Mouse (Mus musculus) kidney, adult 2 months (tissue): ENCODE results near the gene Mb21d2. TPM values are rescaled to one million over a fixed set of nuclear protein-coding genes. Genes with fewer than 3 reads are reported as not detected.

ENCODE experiments used
- DNase-seq: peaks from one replicate; pipeline ENCODE4 v3.0.0; 2021
- H3K27ac ChIP-seq: fragments of 200-500 bp; 2 replicates; pipeline ENCODE4 v1.5.1; 2012; ENCODE audit warnings: low read depth, low read length, control low read depth, inconsistent platforms; ENCODE audit not compliant: insufficient read depth
- H3K27me3 ChIP-seq: fragments of 200-500 bp; replicated peaks from 2 replicates; pipeline ENCODE4 v1.6.1; 2012; ENCODE audit warnings: mild to moderate bottlenecking, moderate library complexity, low read length, inconsistent platforms; ENCODE audit not compliant: control insufficient read depth, insufficient read depth
- H3K36me3 ChIP-seq: fragments of 200-500 bp; 2 replicates; pipeline ENCODE4 v1.6.1; 2012; ENCODE audit warnings: mild to moderate bottlenecking, moderate library complexity, low read length, inconsistent platforms; ENCODE audit not compliant: control insufficient read depth, insufficient read depth
- H3K4me1 ChIP-seq: fragments of 200-500 bp; 2 replicates; pipeline ENCODE4 v1.6.1; 2011; ENCODE audit warnings: low read length; ENCODE audit not compliant: control insufficient read depth, insufficient read depth
- H3K4me3 ChIP-seq: fragments of 200-500 bp; 2 replicates; pipeline ENCODE4 v1.5.1; 2011; ENCODE audit warnings: mild to moderate bottlenecking, low read depth, low read length, control low read depth; ENCODE audit not compliant: insufficient read depth
- CTCF ChIP-seq: fragments of 200-500 bp; conservative IDR thresholded peaks from 2 replicates; pipeline ENCODE4 v1.5.1; 2011; ENCODE audit warnings: low read depth, mild to moderate bottlenecking, control low read depth, low read length, moderate library complexity, mixed read lengths; ENCODE audit not compliant: insufficient read depth, insufficient read length
- POLR2A ChIP-seq: fragments of 200-500 bp; IDR thresholded peaks from one replicate; pipeline ENCODE4 v1.6.1; 2011; ENCODE audit warnings: low read depth, low read length, control low read depth
- WGBS: fragments of 180-500 bp; shearing (Covaris S2); methylation state at CpG from one replicate; pipeline ENCODE4 v1.1.7; 2018; 5-methylcytosine and 5-hydroxymethylcytosine counted together
- polyA plus RNA-seq: library from polyadenylated mRNA; depleted of rRNA; stranded (reverse); fragments of >200 nt; gene quantifications from 2 replicates; pipeline ENCODE4 v1.2.3, GENCODE M21; 2012

Mb21d2 gene
- polyA plus RNA-seq, 1 experiment = 14.7 TPM

- 63% methylated on average over 7 of the region's 7 CpGs for WGBS
These were observed 14.1 kb downstream of the Mb21d2 start for GRCm38 (mm10) chr16:28915362-28915761.

GRCm38 (mm10) chr16:28914709-28915108, 14.8 kb downstream of the Mb21d2 start:
- WGBS = 80% methylated on average over 1 of the region's 1 CpGs
- no peaks in the 10 kb centered on the region for H3K4me1 ChIP-seq
- H3K27ac ChIP-seq = no peak overlapping the region
- no peak overlapping the region for H3K4me3 ChIP-seq
- no peak for TF ChIP-seq CTCF
- TF ChIP-seq POLR2A = no peak
- H3K27me3 ChIP-seq = no peaks in the 10 kb centered on the region
- no peak for DNase-seq
- H3K36me3 ChIP-seq = no peaks in the 10 kb centered on the region

More at GRCm38 (mm10) chr16:28915362-28915761, 14.1 kb downstream of the Mb21d2 start:
- TF ChIP-seq POLR2A (no peak), CTCF (no peak)
- no peaks in the 10 kb centered on the region for H3K4me1 ChIP-seq
- H3K36me3 ChIP-seq = no peaks in the 10 kb centered on the region
- no peak for DNase-seq
- H3K4me3 ChIP-seq = no peak overlapping the region
- H3K27me3 ChIP-seq = no peaks in the 10 kb centered on the region
- no peak overlapping the region for H3K27ac ChIP-seq

GRCm38 (mm10) chr16:28911414-28912050, 17.9 kb downstream of the Mb21d2 start:
- peak; percentile 30 for DNase-seq
- H3K27ac ChIP-seq = no peak overlapping the region
- peaks cover 1% of the 10 kb centered on the region for H3K4me1 ChIP-seq
- no peaks in the 10 kb centered on the region for H3K27me3 ChIP-seq
- TF ChIP-seq CTCF = no peak
- no peak for TF ChIP-seq POLR2A
- WGBS = 62% methylated on average over 15 of the region's 15 CpGs
- no peaks in the 10 kb centered on the region for H3K36me3 ChIP-seq
- H3K4me3 ChIP-seq = no peak overlapping the region

GRCm38 (mm10) chr16:28906370-28907275, 22.9 kb downstream of the Mb21d2 start:
- 49% methylated on average over 7 of the region's 7 CpGs for WGBS

GRCm38 (mm10) chr16:28905567-28906289, 23.7 kb downstream of the Mb21d2 start:
- WGBS = 52% methylated on average over 11 of the region's 11 CpGs

More at GRCm38 (mm10) chr16:28906370-28907275, 22.9 kb downstream of the Mb21d2 start:
- no peak overlapping the region for H3K4me3 ChIP-seq
- H3K36me3 ChIP-seq = no peaks in the 10 kb centered on the region
- peak overlapping the region; percentile 46; the same call in 1 of the 2 replicates for H3K27ac ChIP-seq
- DNase-seq = peak; percentile 30
- H3K27me3 ChIP-seq = no peaks in the 10 kb centered on the region
- peaks cover 13% of the 10 kb centered on the region for H3K4me1 ChIP-seq
- no peak for TF ChIP-seq CTCF
- no peak for TF ChIP-seq POLR2A

GRCm38 (mm10) chr16:28902620-28903565, 26.6 kb downstream of the Mb21d2 start:
- DNase-seq = no peak
- Histone ChIP-seq H3K27ac (no peak overlapping the region), H3K36me3 (no peaks in the 10 kb centered on the region), H3K4me3 (no peak overlapping the region), H3K4me1 (peaks cover 25% of the 10 kb centered on the region), H3K27me3 (no peaks in the 10 kb centered on the region)
- WGBS = 82% methylated on average over 14 of the region's 14 CpGs
- TF ChIP-seq POLR2A (no peak), CTCF (no peak)

More at GRCm38 (mm10) chr16:28905567-28906289, 23.7 kb downstream of the Mb21d2 start:
- peak overlapping the region; percentile 98 for H3K27ac ChIP-seq
- no peaks in the 10 kb centered on the region for H3K36me3 ChIP-seq
- no peaks in the 10 kb centered on the region for H3K27me3 ChIP-seq
- H3K4me3 ChIP-seq = 0 out of 2 replicates have a peak overlapping the region, but pooled peaks have one; percentile 11
- TF ChIP-seq POLR2A (no peak), CTCF (no peak)
- H3K4me1 ChIP-seq = peaks cover 13% of the 10 kb centered on the region
- peak; percentile 91 for DNase-seq
